Comparison of ENCODE assay signal across 10 mouse cellular contexts in genomic region chr16:28688861-28689385, GRCm38 (mm10).
DNase-seq lines count a peak whose midpoint lies in the region.
"Had no signal": no experiment of that assay in that cellular context is flagged by ENCODE, and none has a peak within 500 bp of the region (broad histone marks: within the 10 kb centered on the region; RNA-seq: fewer than 3 reads in every experiment).

No protein-coding gene starts in this region.

- intact Hi-C loops in heart, postnatal 10 days (cut with DNase I): no loop called here

- DNase-seq in adrenal gland, postnatal 14 days: peak; percentile 12
- no peak for DNase-seq in adrenal gland, adult 8-10 months
- peak; percentile 22 to 28 for DNase-seq in heart, postnatal 10 days
- DNase-seq in heart, adult 8-10 months (ENCODE audit: low spot score): no peak
- DNase-seq in cerebellum, adult 18-20 months: peak; percentile 52 to 55
- peak; percentile 53 to 60 for DNase-seq in cerebellum, postnatal 25 days
- DNase-seq in frontal cortex, postnatal 14 days (ENCODE audit: low spot score in 2 of 2): no peak
- DNase-seq in B cell, adult 2 months: no peak
- DNase-seq: layer of hippocampus, postnatal 36 days; right cerebral cortex, postnatal 25 days had no signal

Comparison
In these comparisons a context has a peak if more than half of its experiments do, and no peak if none do; other contexts are left out.
1. DNase-seq: peak in adrenal gland, postnatal 14 days (single experiment), heart, postnatal 10 days (2 of 2), cerebellum, adult 18-20 months (2 of 2) and cerebellum, postnatal 25 days (2 of 2); none in adrenal gland, adult 8-10 months (single experiment), heart, adult 8-10 months (single experiment), frontal cortex, postnatal 14 days (0 of 2) and B cell, adult 2 months (0 of 2).